Mouse (Mus musculus): ENCODE results near the gene Hipk2.

GRCm38 (mm10) chr6:38759922-38760620 lies 115.9 kb downstream of the Hipk2 start:
- TF ChIP-seq CTCF (IDR thresholded peaks at IDR 0.05; ENCODE audit: low read depth) (no peak), EP300 (optimal IDR thresholded peaks at IDR 0.05) (no peak)
